Mouse (Mus musculus) mesoderm, embryonic 11.5 days (tissue): ENCODE measurements around the gene Akap13.

Source experiments
- DNase-seq: peaks from one replicate; pipeline ENCODE4 v3.0.0-alpha.2; 2012; ENCODE audit warnings: low read depth, low spot score

Akap13 gene

DNA sequence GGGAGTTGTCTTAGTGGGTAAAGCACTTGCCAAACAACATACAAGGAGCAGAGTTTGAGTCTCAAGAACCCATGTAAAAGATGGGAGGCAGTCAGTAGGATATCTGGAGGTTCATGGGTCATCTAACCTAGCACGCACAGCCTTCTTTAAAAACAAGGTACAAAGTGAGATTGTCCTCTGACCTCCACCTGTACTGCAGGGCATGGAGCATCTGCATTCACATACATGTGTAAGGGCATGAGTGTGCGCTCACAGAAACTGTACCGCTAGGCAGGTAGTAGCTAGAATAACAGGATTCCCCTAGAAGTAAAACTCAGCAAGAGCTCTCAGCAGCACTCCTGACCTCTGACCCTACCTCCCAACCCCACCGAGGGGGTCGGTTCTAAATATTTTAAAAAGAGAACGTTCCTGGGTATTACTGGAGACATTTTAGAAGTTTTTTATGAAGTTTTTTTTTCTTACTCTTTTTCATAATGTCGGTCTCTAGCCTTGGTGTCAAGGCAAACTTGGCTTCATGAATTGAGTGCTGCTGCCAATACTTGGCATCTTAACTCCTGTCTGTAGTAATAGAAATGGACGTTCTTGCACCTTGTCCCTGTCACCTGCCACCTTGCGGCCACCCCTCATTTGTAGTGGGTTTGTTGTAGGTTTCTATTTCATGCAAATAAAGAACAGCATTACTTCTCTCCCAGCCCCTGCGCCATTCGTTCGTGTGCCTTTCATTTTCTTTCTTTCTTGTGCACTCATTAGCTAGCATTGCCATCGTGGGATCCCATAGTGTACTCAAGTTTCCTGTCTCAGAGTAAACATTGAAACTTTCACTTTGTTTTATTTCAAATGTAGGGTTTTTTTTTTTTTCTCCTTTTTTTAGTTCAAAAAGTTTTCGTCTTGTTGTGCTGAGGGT, 61.6 kb downstream of the Akap13 start:
- no peak for DNase-seq

DNA sequence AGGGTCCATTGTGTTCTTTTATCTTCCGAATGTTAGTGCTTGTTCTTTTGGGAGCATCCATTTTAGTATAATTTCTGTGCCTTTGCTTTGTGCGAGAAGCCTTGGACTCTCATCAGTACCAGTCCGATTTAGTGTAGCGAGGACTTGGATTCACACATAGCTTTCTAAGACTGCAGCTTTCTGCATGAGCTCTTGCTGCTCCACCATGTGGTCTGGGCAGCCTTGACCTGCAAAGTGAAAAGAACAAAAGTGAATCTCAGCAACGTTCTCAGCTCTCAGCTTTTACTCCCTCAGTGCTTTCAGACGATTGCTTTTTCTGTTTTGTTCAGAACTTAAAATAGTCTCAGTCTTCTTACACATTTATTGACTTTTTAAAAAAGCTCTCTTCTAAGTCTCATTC, 65.2 kb downstream of the Akap13 start:
- DNase-seq: no peak

DNA sequence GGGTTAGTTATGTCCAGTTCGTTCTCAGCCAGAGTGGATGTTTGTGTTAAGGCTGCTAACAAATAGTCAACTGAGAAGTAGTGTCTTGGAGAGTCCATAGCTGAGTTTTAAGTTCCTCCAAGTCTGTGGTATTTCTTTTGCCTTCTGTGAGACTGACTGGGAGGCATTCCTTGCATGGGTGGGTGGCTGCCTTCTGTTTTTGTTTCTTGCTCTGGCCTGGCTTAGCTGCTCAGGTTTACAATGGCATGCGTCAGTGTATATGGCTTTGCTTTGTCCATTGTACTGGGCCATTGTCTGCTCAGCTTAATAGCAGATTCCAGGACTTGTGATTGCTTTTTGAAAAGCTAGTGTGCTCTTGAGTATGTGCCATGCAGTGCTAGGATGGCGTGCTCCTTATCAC, 65.9 kb downstream of the Akap13 start:
- DNase-seq: peak; percentile 58

DNA sequence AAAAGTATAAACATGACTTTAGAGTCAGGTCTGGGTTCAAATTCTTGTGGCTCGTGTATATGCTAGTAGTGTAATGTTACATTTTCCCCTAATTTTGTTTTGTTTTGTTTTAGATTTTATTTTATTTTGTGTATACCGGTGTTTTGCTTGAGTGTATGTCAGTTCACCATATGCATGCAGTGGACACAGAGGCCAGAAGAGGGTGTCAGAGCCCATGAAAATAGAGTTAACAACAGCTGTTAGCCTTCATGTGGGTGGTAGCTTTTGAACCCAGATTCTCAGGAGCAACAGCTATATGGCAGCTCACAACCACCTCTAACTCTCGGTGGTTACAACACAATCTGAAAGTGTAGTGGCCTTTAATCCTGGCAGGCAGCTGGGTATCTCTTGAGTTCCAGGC, 66.9 kb downstream of the Akap13 start:
- no peak for DNase-seq

DNA sequence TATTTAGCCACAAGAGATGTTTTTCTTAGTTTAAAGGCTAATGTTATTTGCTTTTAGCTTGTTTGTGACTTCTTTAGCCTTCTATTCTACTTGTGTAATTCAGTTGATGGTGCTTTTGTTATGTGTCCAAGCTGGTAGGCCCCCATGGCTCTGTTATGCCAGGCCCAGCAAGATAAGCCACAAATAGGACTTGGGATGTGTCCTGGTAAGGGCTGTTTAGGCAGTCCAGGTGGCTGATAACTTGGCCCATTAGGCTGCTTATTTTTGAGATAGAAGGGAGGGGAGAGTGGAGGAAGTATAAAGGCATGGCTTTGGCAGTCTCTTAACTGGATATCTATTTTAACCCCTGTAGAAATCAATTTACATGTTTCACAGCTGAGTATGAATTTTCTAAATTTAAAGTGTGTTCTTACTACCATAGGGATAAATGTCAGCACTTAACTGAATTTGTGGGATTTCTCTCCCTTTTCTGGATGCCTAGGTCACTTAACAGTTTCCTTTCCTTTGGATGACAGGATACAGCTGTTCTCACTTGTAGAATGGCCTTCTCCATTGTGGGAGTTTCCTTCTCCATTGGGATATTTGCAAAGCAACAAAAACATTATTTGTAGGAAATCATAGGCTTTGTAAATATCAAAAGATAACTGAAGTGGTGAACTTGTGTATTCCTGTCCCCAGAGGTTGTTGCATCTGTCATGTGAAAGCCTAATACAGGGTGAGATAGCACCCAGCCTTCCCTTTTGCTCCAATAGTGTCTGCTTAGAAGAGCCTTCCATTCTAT, 69.6 kb downstream of the Akap13 start:
- no peak for DNase-seq

DNA sequence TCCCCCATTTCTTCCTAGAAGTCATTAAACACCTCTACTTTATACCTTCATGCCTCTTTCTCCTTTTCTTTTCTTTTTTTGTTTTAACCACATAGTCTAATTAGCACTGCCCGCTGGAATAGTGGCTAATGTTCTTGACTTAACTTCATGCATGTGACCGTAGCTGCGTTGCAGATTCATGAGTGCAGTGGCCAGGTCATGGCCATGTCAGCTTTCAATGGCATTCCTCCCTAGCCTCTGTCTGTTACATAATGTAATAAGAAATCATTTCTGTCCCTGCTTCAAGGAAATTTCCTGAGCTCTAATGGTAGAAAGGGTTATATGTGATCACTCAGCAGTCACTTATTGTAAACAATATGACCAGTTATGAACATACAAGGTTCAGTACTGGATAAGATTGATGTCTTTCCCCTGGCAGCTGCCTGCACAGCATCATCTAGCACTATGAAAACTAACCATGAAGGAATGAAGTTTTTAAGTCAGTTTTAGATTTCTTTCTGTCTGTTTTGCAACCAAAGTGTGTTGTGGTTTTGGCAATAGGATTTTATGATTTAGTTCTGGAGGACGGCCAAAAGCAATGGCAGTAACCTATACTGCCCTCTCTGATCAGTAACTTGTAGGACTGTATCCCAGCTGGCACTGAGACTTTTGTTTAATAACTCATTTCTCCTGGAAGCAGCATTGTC, 70.5 kb downstream of the Akap13 start:
- no peak for DNase-seq

DNA sequence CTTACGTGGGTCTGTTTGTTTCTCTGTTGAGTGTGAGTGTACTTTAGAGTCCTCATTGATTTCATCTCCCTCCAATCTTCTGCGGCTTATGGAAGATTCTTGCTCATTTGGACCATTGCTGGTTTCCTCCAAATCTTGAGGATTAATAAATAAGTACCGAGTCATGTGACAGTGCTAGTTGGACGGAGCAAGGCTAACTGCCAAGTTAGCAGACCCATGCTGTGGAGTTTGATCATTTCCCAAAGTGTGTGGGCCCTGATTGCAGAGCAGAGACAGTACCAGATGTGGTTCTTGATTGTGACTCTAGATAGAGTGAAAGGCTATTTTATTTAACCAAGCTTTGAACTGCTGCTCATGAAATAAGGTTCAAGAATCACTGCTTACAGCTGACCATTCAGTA, 73.4 kb downstream of the Akap13 start:
- no peak for DNase-seq

DNA sequence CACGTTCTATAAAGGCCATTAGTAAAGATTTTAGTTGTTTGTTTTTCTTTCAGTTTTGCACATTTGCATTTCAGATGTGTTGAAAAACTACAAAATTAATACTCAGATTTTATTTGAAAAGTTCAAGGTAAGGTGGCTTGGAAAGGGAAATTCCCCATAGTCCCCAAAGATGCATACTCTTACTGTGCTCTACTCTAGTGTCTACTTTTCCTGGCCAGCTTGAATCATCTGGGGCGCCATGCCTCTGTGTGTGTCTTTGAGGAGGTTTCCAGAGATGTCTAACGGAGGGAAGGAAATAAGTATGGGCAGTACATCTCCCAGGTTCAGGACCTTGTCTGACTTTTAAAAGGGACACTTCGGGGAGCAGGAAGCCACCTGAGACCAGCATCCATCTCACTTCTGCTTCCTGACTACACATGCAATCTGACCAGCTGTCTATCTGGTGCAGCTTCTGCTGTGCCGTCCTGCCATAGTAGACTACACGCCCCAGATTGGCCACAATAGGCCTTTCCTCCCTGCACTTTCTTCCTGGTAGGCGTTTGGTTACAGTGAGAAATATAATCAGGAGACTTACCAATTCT, 74.6 kb downstream of the Akap13 start:
- DNase-seq: no peak

DNA sequence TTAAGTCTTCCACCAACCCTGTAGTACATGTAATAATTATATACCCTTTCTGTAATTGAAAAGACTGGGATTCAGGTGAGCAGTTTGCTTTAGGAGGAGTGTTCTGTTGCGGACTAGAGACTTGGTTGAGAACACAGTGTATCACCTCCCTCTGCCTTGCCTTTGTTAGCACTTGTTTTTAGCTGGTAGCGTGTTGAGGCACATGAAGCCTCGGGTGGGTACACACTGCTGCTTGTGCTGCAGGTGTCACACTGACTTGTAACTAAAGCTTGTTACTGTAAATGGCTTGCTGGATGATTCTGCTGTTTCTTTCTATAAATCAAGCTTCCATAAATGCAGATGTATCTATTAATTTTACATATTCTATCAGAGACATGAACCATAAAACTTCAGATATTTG, 75.3 kb downstream of the Akap13 start:
- no peak for DNase-seq

DNA sequence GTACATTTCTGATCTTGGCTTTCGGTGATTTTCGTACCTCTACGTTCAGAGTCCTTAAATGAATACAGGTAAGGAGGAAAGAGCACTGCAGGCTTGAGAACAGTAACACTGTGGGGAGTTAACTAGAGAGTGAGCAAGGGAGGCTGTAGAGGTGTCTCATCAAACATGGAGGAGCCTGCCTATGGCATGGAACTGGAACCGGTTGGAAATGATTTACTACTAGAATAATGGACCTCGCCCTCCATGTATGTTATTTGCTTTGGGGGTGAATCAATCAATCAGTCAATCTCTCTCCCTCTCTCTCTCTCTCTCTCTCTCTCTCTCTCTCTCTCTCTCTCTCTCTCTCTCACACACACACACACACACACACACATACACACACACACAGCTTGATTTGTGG, 77.7 kb downstream of the Akap13 start:
- DNase-seq: no peak

DNA sequence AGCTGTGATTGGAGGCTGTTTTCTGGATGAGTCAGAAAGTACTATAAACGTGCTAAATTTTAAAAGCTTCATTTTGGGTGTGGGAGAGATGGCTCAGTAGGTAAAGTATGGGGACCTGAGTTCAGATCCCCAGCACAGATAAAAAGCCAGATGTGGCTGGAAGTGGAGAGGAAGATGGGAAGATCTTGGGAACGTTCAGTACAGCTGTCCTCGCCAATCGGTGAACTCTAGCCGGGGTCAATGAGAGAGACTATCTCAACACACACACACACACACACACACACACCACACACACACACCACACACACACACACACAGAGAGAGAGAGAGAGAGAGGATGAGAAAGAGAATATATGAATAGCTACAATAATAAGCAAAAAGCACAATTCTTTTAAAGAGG, 81.0 kb downstream of the Akap13 start:
- no peak for DNase-seq

DNA sequence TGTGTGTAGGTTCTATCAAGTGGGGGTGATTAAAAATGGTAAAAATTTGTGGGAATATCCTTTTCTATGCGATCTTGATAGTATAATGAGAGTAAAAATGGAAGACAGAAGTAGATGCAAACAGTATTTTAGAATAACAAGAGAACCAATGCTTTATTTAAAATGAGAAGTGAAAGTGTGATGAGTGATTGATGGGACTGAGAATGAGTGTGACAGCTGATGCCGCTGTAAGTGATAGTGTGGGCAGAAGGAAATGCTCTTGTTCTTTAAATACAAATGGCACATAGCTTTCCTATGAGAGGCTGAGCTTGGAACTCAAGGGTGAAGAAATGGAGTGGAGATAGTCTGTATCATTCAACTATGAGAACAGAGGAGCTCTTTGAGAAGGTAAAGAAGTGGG, 82.2 kb downstream of the Akap13 start:
- no peak for DNase-seq

DNA sequence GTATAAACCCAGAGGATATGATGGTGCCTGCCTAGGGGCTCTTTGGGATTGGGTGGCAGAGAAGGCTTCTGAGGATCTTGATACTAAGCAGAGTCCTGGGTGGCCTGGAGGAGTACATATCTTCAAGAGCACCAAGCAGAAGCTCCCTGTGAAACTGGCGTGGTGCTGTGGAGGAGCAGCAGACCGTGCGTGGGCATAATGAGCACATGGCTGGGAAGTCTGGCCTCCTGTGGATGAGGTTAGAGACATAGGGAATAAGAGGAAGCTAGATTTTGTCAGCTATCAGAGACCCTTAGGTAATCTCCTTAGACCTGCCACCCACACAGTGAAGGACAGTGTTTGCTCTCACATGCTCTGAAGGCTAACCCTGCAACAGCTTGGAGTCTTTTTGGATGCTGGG, 83.2 kb downstream of the Akap13 start:
- no peak for DNase-seq

DNA sequence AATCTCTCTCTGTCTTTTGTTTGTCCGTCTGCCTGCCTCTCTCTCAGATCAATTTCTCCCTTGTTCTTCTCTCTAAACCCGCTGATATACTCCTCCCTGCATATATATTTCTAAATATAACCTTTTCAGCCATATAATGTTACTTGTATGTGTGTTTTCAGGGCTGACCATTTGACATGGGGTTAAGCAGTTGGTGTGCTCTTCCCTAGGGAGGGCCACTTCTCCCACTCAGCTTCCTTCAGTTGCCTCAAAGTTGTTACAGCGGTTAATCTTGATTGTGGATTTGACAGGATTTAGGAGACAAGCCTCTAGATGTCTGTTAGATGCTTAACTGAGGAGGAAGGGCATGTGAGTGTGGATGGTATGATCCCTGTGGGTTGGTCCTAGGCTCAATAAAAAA, 83.8 kb downstream of the Akap13 start:
- no peak for DNase-seq

DNA sequence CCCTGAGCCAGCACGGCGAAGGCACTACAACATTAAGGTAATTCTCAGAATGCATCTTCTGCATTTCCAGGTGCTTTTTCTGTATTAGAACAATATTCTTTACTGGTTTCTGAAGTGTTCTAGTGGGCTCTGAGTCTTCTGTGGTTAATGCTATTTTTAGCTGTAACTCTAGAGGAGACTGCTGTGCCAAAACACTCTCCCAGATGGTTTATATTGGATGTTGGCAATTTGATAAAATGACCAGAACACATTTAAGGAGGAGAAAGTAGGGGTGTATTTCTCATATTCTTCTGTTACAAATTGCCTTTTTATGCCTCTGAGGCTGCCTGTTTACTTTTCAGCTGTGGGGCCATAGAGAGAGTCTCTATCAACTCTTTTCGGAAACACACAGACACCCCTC, 94.5 kb downstream of the Akap13 start:
- DNase-seq: no peak

DNA sequence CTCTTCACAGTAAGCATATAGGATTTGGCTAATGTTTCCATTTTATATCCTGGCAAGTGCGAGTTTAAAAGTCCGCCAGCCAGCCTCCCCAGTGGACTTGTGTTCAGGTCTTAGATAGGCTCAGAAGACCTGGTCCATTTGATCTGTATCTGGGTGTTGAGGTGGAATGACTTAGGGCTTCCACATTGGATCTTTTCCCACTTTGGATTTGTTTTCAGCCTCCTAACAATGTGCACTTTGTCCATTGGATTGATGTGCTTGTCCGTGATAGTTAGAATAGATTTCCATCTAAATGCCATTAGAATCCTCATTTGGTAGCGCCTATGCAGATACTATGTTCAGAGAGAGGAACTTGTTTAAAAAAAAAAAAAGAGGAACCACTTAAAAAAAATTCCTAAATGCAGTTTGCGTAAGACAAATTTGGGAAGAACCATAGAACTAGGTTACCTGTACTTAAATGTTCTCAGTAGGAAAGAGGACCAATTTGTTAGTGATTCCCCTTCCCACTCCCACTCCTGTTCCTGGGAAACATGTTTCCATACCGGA, 95.5 kb downstream of the Akap13 start:
- DNase-seq: no peak

DNA sequence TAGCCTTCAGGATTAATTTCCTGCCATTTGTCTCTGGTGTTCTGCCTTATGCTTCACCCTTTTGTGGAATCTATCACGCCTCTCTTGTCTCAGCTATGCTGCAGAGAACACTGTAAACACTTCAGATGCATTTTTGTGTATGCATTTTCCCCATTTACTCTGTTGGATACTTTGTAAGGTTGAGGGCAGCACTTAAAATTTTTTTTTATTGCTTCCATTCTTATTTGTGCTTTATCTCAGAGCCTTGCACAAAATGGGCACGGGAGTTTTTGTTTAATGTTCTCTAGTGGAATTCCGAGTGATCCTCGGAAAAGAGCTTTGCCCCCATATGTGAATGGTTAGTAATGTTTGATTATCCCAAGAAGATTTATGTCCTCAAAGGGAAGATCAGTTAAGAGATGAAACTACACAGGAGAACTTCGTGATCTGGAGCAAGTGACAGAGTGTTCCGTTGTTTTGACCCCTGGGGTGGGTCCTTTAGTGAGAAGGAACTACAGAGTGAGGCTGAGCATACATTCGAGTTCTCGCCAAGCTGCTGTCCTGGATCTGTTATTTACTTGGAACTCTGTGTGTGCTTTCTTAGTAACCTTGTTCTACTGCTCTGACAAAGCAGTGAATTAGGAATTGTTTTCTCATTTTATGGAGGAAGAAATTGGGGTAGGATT, 97.8 kb downstream of the Akap13 start:
- no peak for DNase-seq

DNA sequence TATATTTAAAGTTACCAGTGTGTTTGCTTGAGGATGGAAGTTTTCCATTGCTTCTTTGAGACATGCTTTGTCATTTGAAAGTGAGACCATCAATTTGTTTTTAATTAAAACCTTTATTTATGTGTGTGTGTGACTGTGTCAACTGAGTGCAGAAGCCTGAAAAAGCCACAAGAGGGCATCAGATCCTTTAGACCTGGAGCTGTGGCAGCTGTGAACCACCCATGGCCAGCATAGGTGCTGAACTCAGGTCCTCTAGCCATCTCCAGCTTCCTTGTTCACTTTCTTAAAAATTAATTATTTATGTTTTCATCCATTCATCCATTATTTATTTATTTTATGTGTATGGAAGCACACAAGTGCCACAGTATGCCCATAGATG, 98.3 kb downstream of the Akap13 start:
- DNase-seq: no peak

DNA sequence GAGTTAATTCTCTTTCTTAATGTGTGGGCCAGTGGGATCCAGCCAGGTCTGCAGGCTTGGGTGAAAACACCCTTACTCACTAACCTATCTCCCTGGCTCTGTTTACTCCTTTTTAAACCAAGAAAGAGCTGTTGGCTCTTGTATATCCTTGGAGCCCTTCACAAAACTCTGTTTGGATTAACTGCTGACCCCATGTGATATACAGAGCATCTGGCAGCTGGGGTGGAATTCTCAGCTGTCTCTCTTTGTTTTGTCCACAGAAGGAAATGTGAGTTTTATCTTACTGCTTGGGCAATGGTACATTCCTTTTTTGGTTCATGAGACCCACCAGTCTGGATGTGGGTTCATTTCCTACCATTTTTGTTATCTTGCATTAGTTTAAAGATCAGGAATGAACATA, 98.7 kb downstream of the Akap13 start:
- DNase-seq: peak; percentile 25

DNA sequence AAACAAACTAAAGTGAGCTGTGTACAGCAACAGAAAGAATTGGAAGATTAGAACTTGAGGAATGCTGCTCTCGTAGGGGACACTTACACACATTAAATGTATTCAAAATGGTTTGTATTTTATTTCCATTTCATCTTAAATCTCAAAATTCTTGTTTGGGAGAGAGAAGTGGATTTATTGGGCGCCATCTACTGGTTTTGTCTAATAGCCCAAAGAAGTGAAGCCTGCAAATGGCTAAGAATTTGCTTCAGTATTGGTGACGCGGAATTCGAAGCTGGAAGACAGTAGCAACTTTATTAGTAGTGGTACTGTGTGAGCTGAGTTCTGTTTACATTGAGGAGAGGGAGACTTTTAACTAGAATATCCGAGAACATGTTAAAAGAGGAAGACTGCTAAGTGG, 100.6 kb downstream of the Akap13 start:
- no peak for DNase-seq

DNA sequence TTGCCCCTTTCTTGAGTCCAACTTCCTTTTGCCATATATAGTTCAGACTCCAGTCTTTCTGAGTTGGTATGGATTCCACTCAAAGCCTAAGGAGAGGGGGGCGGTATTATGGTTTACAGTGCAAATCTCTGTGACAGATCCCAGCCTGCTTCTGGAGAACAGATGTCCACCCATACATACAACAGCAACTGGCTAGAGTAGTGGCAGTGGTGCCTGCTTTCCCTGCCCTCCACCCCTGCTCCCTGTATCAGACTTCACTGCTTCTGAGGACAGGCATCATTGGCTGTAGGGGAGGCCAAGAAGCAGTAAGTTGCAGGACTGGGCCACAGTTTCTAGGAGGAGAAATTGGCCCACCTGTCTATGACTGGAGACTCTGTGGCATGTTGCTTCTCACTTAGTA, 102.9 kb downstream of the Akap13 start:
- DNase-seq: no peak
